Mouse (Mus musculus): ENCODE results near the gene Ptk7. TPM values are rescaled to one million over a fixed set of nuclear protein-coding genes. Genes with fewer than 3 reads are reported as not detected.
"Not testable (repeated sequence)": the region's sequence is repeated elsewhere in the genome, so short reads cannot be mapped to it uniquely, and the experiment has no call there.

Ptk7 gene
- polyA plus RNA-seq, 1 experiment = 6.5 TPM

- Histone ChIP-seq H3K27ac (ENCODE audit: insufficient read depth, low read length) (no peak overlapping the region), H3K4me3 (ENCODE audit: insufficient read depth, low read length) (no peak overlapping the region), H3K4me1 (ENCODE audit: control insufficient read depth, insufficient read depth, low read length) (no peaks in the 10 kb centered on the region)
- TF ChIP-seq CTCF (IDR thresholded peaks at IDR 0.05; ENCODE audit: extremely low read depth, insufficient read depth, low read length) (no peak), POLR2A (IDR thresholded peaks at IDR 0.05; ENCODE audit: extremely low read depth, insufficient read depth, low read length) (no peak)
Observed at GRCm38 (mm10) chr17:46586327-46586726, 43.0 kb downstream of the Ptk7 start.

- no peak for TF ChIP-seq POLR2A (IDR thresholded peaks at IDR 0.05; ENCODE audit: extremely low read depth, insufficient read depth, low read length)
- no peak for TF ChIP-seq CTCF (IDR thresholded peaks at IDR 0.05; ENCODE audit: extremely low read depth, insufficient read depth, low read length)
- H3K4me3 ChIP-seq (ENCODE audit: insufficient read depth, low read length) = no peak overlapping the region
- no peak overlapping the region for H3K27ac ChIP-seq (ENCODE audit: insufficient read depth, low read length)
- H3K4me1 ChIP-seq (ENCODE audit: control insufficient read depth, insufficient read depth, low read length) = no peaks in the 10 kb centered on the region
Observed at GRCm38 (mm10) chr17:46578650-46579049, 50.7 kb downstream of the Ptk7 start.

DNA sequence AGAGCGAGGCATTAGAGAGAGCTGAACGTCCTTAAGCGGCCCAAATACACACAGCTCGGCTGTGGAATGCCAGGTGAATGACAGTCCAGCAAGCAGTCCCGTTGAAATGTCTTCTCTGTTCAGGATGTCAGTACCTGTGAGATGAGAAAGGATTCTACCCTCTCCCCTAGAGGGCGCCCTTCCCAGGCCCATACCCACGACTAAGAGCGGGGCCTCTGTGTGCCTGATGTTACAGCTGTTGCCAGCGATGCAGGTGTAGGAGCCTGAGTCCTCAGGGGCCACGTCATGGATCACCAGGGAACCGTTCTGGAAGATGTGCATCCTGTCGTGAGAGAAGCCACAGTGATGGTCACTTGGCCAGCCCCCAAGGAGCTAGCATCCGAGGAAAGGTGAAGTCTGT lies 53.2 kb downstream of the Ptk7 start:
- Histone ChIP-seq H3K27ac (ENCODE audit: insufficient read depth, low read length) (no peak overlapping the region), H3K4me3 (ENCODE audit: insufficient read depth, low read length) (no peak overlapping the region), H3K4me1 (ENCODE audit: control insufficient read depth, insufficient read depth, low read length) (no peaks in the 10 kb centered on the region)
- no peak for TF ChIP-seq POLR2A (IDR thresholded peaks at IDR 0.05; ENCODE audit: extremely low read depth, insufficient read depth, low read length)
- peak; percentile 25; the same call in 1 of the 2 replicates for TF ChIP-seq CTCF (IDR thresholded peaks at IDR 0.05; ENCODE audit: extremely low read depth, insufficient read depth, low read length)

DNA sequence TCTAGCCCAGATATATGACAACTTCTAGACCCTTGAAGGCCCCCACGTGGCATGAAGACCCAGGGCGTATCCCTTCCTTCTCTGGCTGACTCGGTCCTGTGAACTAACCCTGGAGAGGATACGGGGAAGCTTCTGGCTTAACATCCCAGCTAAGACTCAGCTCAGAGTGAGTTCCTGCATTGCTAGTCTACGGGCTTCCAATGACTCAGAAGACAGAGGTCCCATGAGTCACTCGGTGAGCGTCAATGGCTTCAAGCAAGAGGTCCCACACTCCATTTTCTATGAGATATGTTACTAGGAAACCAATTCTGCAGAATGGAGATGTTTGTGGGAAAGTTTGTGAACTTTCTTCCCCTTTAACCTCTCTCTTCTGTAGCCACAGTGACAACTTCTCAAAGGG lies 54.8 kb downstream of the Ptk7 start:
- TF ChIP-seq CTCF (IDR thresholded peaks at IDR 0.05; ENCODE audit: extremely low read depth, insufficient read depth, low read length) (no peak), POLR2A (IDR thresholded peaks at IDR 0.05; ENCODE audit: extremely low read depth, insufficient read depth, low read length) (no peak)
- Histone ChIP-seq H3K4me1 (ENCODE audit: control insufficient read depth, insufficient read depth, low read length) (no peaks in the 10 kb centered on the region), H3K27ac (ENCODE audit: insufficient read depth, low read length) (no peak overlapping the region), H3K4me3 (ENCODE audit: insufficient read depth, low read length) (no peak overlapping the region)

GRCm38 (mm10) chr17:46571005-46571404 lies 58.3 kb downstream of the Ptk7 start:
- no peak overlapping the region for H3K27ac ChIP-seq (ENCODE audit: insufficient read depth, low read length)
- no peak overlapping the region for H3K4me3 ChIP-seq (ENCODE audit: insufficient read depth, low read length)
- no peak for TF ChIP-seq CTCF (IDR thresholded peaks at IDR 0.05; ENCODE audit: extremely low read depth, insufficient read depth, low read length)
- TF ChIP-seq POLR2A (IDR thresholded peaks at IDR 0.05; ENCODE audit: extremely low read depth, insufficient read depth, low read length) = no peak
- H3K4me1 ChIP-seq (ENCODE audit: control insufficient read depth, insufficient read depth, low read length) = no peaks in the 10 kb centered on the region

DNA sequence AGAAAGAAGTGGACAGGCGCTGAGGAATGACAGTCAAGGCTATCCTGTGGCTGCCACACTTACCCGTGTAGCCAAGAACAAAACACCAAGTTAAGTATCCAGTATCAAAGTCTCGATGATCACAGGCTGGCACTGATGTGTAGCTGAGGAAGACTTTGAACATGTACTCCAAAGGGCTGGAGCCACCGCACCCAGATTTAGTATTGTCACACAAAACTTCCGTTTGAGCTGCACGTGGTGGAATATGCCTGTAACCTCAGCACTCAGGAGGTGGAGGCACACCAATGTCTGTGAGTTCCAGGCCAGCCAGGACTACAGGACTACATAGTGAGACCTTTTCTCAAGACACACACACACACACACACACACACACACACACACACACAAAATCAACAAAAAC lies 70.2 kb downstream of the Ptk7 start:
- no peak overlapping the region for H3K4me3 ChIP-seq (ENCODE audit: insufficient read depth, low read length)
- no peak overlapping the region for H3K27ac ChIP-seq (ENCODE audit: insufficient read depth, low read length)
- TF ChIP-seq CTCF (IDR thresholded peaks at IDR 0.05; ENCODE audit: extremely low read depth, insufficient read depth, low read length) = no peak
- TF ChIP-seq POLR2A (IDR thresholded peaks at IDR 0.05; ENCODE audit: extremely low read depth, insufficient read depth, low read length) = no peak
- no peaks in the 10 kb centered on the region for H3K4me1 ChIP-seq (ENCODE audit: control insufficient read depth, insufficient read depth, low read length)

DNA sequence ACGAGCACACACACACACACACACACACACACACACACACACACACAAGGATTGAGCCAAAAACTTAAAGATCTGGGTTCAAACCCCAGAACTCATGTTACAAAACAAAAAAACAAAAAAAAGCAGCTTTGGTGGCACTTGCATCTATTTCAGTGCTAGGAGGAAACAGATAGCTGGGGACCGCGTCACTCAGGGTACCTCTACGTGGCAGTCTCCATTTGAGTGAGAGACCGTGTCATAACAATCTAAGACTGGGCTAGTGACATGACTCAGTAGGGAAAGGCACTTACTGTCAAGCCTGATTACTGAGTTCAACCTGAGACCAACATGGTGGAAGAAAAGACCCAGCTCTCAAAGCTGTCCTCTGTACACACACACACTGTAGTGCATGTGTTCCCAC lies 71.2 kb downstream of the Ptk7 start:
- Histone ChIP-seq H3K4me3 (ENCODE audit: insufficient read depth, low read length) (no peak overlapping the region), H3K4me1 (ENCODE audit: control insufficient read depth, insufficient read depth, low read length) (peaks cover 2% of the 10 kb centered on the region; the same call in 1 of the 2 replicates), H3K27ac (ENCODE audit: insufficient read depth, low read length) (no peak overlapping the region)
- no peak for TF ChIP-seq CTCF (IDR thresholded peaks at IDR 0.05; ENCODE audit: extremely low read depth, insufficient read depth, low read length)
- no peak for TF ChIP-seq POLR2A (IDR thresholded peaks at IDR 0.05; ENCODE audit: extremely low read depth, insufficient read depth, low read length)

DNA sequence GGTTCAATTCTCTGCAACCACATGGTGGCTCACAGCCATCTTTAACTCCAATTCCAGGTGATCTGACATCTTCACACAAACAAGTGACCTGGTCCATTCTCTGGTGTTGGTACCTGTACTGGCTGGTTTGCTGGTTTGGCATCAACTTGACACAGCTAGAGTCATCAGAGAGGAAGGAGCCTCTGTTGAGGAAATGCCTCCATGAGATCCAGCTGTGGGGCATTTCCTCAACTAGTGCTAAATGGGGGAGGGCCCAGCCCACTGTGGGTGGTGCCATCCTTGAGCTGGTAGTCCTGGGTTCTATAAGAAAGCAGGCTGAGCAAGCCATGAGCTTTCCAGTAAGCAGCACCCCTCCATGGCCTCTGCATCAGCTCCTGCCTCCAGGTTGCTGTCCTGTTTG lies 72.0 kb downstream of the Ptk7 start:
- not testable (repeated sequence) for H3K27ac ChIP-seq (ENCODE audit: insufficient read depth, low read length); H3K4me1 ChIP-seq (ENCODE audit: control insufficient read depth, insufficient read depth, low read length); H3K4me3 ChIP-seq (ENCODE audit: insufficient read depth, low read length)

- Histone ChIP-seq H3K27ac (ENCODE audit: insufficient read depth, low read length) (no peak overlapping the region), H3K4me1 (ENCODE audit: control insufficient read depth, insufficient read depth, low read length) (peaks cover 2% of the 10 kb centered on the region; the same call in 1 of the 2 replicates), H3K4me3 (ENCODE audit: insufficient read depth, low read length) (peak overlapping the region; percentile 77)
- no peak for TF ChIP-seq CTCF (IDR thresholded peaks at IDR 0.05; ENCODE audit: extremely low read depth, insufficient read depth, low read length)
- no peak for TF ChIP-seq POLR2A (IDR thresholded peaks at IDR 0.05; ENCODE audit: extremely low read depth, insufficient read depth, low read length)
Observed at GRCm38 (mm10) chr17:46556584-46556945, 72.7 kb downstream of the Ptk7 start.

GRCm38 (mm10) chr17:46555673-46556583 lies 73.4 kb downstream of the Ptk7 start, which contains the start of gene Srf:
Srf (minus strand) TSS chr17:46556175.
- peak; percentile 52; the same call in 1 of the 2 replicates for TF ChIP-seq POLR2A (IDR thresholded peaks at IDR 0.05; ENCODE audit: extremely low read depth, insufficient read depth, low read length)
- no peak for TF ChIP-seq CTCF (IDR thresholded peaks at IDR 0.05; ENCODE audit: extremely low read depth, insufficient read depth, low read length)
- Histone ChIP-seq H3K27ac (ENCODE audit: insufficient read depth, low read length) (peak within 1 kb of the TSS; percentile 95), H3K4me3 (ENCODE audit: insufficient read depth, low read length) (peak within 1 kb of the TSS; percentile 77), H3K4me1 (ENCODE audit: control insufficient read depth, insufficient read depth, low read length) (peaks cover 2% of the 10 kb centered on the region; the same call in 1 of the 2 replicates)
